Mouse (Mus musculus): Measurements from ENCODE around the gene Gata2.

GRCm38 (mm10) chr6:88251396-88251795 is 57.7 kb downstream of the Gata2 start:
- TF ChIP-seq CTCF (IDR thresholded peaks at IDR 0.05; ENCODE audit: extremely low read depth, insufficient read depth, insufficient read length, insufficient replicate concordance), result no peak
- TF ChIP-seq POLR2A (IDR thresholded peaks at IDR 0.05; ENCODE audit: low read depth, low read length), result no peak

Data from spleen, adult 2 months (tissue).